Mouse (Mus musculus): Measurements from ENCODE around the gene Znrd1as.

- TF ChIP-seq POLR2A (IDR thresholded peaks at IDR 0.05; ENCODE audit: borderline replicate concordance, control insufficient read depth, low read depth, low read length) (no peak), CTCF (IDR thresholded peaks at IDR 0.05; ENCODE audit: control insufficient read depth, insufficient read depth, low read length) (no peak)
These were observed 31.0 kb downstream of the Znrd1as start, which contains the start of gene H2-M5 for GRCm38 (mm10) chr17:36989437-36989836.

Measured in bone marrow, adult 2 months (tissue).